Mouse (Mus musculus) retina, postnatal 7 days (tissue): Measurements from ENCODE around the gene Inpp5k.
"Not testable (repeated sequence)": the region's sequence is repeated elsewhere in the genome, so short reads cannot be mapped to it uniquely, and the experiment has no call there.

ENCODE experiments used
- DNase-seq: peaks from one replicate; pipeline ENCODE4 v3.0.0-alpha.2; 2012; ENCODE audit warnings: low read depth, low spot score

Gene Inpp5k

DNA sequence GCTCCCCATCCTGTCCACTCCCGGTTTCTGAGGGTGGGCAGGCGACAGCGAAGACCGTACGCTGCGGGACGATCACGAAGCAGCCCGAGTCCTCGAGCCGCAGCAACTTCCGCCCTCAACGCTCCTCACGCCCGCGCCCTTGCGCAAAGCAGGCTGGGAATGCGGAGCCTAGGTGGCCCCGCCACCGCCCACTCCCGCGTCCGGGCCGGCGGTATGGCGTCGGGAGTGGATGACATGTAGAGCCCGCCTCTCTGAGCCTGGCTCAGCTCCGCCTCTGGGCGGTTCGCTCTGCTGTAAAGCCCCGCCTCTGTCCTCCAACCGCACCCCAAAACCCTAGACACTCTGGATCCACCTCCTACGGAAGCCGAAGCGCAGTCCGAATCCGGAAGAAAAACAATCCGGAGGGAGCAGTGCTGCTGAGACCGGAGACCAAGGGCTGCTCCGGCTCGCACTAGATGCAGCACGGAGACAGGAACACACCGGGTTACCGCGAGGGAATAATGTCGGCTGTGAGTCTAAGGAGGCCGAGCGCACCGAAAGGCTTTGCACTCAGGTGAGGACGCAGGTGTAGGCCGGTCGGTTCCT is at the start of gene Inpp5k:
Gene Inpp5k (plus strand): TSS at position 344 of the 585 bp plus-strand sequence.
- DNase-seq = peak; percentile 89

DNA sequence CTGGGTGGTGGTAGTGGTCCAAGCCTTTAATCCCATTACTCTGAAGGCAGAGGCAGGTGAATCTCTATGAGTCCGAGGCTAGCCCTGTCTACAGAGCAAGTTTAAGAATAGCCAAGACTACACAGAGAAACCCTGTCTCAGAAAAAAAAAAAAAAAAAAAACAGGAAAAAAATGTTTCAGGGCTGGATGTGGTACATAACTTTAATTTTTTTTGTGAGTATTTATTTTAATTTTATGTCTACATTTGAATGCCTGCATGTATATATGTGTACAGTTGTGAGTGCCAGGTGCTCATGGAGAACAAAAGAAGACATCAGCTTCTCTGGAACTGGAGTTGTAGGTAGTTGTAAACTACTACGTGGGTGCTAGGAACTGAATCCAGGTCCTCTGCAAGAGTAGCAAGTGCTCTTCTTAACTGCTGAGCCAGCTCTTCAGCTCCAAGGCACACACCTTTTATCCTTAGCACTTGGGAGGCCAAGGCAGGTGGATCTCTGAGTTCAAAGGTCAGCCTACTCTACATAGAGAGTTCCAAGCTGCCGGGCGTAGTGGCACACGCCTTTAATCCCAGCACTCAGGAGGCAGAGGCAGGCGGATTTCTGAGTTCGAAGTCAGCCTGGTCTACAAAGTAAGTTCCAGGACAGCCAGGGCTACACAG is 49.2 kb upstream of the Inpp5k start:
- no peak for DNase-seq

DNA sequence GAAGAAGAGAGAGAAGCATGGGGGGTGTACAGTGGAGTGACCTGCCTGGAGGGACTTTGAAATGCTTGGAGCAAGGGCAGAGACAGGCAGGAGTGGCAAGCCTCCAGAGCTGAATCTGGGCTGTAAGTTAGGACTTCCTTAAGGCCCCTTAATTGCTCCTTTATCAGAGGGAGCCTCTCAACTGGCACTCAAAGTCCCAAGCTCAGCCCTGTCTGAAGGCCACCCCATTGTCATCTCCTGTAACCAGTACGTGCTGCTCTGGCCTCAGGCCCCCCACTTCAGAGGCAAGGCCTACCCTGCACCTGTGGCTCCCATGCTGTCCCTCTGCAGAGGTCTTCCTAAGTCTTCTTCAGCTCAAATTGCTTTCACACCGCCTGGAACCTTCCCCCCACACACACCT is 47.3 kb upstream of the Inpp5k start:
- no peak for DNase-seq

DNA sequence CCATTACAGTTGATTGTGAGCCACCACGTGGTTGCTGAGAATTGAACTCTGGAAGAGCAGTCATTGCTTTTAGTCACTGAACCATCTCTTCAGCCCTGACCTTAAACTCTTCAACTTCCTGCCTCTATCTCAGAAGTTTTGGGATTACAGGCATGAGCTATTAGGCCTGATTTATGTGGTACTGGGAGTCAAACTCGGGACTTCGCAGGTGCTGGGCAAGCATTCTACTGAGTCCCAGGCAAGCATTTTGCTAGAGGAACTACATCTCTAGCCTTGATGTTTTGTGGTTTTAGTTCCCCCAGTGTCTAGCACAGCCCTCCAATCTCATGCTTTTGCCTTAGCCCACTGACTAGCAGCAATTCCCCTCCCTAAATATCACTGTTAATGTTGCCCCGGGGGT is 45.7 kb upstream of the Inpp5k start:
- no peak for DNase-seq

DNA sequence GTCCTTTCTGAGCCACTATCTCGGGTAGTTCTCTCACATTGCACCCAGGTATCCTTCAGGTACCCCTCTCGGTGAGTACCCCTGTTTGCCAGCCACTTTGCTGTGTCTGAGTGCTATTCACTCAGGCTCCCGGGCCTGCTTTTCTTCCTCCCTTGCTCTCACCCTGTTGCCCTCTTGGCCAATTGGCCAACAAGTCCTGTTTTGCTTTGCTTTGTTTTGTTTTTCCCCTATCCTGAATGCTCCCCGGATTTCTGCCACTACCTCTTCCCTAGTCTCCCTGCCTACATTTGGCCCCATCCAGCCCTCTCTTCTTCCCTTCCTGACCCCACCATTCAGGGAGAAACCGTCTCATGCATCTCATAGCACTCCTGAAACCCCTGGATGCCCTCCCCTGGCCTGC is 44.8 kb upstream of the Inpp5k start:
- DNase-seq = no peak

DNA sequence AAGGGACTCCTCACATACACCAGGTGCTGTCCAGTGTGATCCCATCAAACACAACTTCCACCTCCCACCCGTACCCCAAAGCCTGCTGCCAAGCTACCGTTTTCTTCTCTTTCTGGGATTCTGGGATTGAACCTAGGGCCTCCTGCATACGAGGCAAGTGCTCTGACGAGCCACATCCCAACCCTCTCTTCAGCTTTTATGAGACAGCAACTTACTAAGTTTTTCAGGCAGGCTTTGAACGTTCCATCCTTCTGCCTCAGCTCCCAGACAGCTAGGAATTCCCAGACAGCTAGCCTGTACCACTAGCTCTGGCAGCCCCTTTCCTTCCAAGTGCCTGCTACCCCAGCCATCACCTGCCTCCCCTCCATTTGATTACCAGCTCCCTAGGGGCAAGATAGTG is 43.8 kb upstream of the Inpp5k start:
- no peak for DNase-seq

DNA sequence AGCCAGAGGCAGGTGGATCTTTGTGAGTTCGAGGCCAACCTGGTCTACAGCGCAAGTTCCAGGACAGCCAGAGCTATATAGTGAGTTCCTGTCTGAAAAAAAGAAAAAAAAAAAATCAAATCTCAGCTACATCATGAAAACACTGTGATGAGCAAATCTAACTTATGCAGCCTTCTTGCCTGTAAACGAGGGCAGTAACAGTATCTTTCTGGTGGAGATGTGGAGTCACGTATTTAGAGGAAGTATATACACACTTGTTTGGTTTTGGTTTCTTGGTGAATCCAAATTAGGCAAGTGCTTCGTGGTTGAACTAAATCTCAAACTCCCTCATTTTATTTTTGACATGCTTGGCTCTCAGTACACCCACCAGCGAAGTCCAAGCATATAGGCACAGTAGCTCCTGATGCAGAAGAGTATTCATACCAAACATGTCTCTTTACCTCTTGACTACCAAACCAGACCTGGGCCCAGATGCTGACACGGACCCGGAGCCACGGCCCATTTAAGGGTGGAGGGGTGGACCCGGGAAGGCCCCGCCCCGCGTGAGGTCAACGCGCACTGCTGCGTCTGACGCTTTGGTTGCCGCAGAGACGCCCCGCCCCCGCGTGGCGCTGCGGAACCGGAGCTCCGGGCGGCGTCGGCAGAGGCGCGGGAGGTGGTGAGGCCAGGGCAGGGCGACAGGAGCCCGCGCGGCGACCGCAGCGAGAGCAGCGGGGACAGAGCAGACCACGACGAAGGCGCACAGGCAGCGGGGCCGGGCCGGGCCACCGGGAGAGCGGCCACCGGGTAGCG is 43.1 kb upstream of the Inpp5k start, which contains the start of gene Pitpna:
Gene Pitpna (plus strand): TSS at position 605 of the 792 bp plus-strand sequence.
- peak; percentile 81 for DNase-seq

DNA sequence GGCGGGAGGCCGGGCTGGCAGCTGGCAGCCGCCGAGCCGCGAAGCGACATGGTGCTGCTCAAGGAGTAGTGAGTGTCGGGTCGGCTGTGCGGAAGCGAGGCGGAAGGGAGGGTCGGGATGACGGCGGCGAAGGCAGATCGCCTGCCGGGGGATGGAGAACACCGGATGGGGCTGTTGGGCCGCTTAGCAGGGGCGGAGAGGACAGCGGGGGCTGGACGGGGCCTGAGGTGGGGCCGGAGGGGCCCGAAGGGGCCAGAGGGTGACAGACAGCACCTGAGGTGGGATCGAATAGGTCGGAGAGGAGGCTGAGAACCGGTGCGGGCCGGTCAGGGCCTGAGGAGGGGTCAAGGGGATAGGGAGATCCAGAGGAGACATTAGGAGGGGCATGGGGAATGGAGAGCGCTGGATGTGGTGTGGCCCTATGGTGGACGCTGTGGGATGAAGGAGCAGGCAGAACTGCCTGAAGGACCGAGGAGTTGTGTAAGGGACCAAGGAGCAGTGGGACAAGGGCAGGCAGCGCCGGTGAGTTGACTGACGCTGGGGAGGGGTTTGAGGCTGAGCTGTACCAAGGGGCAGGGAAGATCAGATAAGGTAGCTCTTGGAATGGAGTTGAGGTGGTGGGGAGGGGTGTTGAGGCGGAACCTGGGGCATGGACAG is 42.4 kb upstream of the Inpp5k start:
- DNase-seq = no peak

DNA sequence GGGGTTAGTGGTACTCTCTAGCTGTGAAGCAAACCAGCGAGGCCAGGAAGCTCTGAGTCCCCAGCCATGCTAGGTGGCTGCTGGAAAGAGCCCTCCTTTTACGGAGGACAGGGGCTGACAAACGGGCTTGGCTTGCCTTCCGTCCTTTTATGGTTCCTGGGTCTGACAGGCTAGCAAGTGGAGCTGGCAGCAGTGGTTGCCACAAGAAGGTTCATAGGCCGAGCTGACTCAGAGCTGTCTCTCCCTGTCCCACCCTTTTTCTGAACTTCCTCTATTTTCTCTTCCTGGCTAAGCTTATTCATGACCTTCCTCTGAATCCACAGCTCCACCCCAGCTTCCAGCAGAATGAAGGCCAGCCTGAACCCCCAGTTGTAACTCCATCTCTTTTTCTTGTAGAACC is 38.2 kb upstream of the Inpp5k start:
- DNase-seq = no peak

DNA sequence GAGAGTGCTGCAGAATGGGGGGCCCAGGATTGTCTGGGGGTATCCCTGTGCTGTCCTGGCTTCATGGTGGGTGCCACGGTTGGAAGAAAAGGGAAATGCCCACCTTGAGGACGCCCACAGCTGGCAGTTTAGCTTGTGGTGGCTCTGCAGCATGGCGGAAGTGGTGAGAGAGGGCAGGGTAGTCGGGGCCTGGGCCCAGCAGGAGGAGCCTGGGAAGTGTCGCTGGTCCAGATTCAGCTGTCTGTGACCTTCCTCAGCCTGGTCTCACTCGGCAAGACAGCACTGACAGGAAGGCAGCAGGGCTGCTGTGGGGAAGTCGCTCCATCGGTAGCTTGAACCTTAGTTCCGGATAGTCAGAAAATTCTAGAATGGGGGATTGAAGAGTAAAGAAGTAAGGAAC is 36.4 kb upstream of the Inpp5k start:
- DNase-seq = no peak

DNA sequence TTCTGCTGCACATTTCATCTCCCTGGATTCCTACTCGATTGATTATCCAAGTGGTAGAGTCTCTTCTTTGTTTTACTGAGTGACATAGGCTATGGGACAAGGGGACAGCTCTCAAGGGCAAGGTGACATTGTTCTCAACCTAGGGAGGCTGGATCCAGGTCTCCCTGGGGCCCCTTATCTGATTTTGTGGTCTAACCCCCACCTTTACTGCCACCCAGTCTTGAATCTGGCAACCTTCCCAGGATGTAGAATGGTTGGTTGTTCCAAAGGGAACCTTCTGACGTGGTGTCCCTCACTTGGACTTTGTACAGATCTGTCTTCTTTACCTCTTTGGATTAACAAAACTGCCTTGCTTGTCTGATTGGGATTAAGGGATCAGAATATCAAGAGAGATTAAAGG is 35.4 kb upstream of the Inpp5k start:
- DNase-seq = no peak

DNA sequence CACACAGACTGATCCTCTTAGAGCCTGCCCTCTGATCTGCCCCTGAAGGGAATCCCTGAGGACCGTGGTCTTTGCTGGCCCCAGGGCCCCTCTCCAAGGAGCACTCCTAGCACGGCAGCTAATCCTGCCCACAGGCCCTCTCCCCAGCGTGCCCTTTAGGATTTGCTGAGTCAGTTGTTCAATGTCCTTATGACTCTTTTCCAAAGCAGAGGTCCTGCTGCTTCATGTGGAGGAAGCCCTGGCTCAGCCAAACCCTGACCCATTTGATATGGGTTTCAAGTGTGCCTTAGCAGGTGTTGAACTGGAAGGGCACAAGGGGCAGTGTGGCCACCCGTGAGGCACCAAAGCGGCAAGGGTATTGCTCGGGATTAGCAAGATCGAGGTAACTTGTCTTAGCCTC is 35.0 kb upstream of the Inpp5k start:
- DNase-seq = peak; percentile 42

DNA sequence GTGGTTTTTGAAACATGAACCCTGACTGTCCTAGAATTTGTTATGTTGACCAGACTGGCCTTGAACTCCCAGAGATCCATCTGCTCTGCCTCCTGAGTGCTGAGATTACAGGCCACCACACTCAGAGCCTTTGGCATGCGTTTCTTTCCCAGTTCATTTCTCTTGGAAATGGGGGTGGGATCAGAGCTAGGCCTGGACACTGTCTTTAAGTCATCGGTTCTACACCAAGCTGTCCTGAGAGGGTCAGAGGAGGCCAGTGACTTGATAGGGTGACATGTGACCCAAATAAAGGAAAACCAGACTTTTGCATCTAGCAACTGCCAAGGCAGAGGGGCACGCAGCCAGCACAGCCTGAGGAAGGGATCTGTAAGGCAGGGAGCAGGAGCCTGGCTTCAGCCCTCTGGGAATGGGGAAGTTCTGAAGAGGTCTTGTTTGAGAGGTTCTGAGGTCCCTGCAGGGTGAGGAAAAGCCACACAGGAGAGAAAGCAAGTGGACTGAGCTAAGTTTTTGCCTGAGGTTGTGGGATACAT is 34.0 kb upstream of the Inpp5k start:
- no peak for DNase-seq

DNA sequence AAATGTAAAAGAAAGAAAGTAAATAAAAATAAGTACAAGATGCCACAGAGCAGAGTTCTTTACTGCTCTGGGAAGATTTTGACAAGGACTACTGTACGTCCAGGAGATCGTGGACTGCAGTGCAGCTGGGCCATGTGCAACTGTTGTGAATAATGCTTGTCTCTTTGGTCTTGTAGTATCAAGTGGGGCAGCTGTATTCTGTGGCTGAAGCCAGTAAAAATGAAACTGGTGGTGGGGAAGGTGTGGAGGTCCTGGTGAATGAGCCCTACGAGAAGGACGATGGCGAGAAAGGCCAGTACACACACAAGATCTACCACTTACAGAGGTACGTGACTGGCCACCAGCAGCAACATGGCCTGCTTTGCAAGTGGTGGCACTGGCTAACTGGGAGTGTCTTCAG is 32.8 kb upstream of the Inpp5k start:
- DNase-seq = no peak

DNA sequence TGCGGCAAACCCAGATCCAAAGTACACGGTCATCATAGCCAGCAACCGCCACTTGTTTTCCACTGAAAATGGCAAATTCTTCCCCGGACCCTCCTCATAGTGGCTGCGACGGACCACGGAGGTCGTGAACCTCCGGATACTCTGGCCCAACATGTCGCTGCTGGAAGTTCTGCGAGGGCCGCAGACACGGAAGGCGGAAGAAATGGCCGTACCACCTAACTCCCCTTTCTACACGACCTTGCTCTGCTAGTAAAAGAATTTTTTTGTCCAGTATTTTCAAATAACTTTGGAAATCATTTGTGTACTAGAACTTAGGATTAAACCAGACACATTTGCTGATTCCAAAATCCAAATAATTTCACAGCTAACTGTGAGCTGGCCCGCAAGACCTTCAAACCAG is 31.0 kb upstream of the Inpp5k start:
- DNase-seq = not testable (repeated sequence)

DNA sequence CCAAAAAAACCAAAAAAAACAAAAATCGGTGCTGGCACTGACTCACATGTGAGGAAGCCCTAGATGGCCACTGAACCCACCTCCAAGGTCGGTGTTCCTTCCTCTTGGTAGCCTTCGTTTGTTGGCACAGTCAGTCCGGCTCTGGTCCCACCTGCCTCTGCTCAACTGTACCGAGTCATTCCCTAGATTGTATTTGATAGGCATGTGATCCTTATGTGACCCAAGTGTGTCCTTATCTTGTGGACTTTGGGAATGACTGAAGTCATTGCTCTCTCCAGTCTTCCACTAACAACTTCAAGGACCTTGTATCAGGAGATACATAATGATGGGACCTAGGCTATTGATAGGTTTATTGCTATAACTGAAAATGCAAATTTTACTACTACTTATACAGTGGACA is 26.0 kb upstream of the Inpp5k start:
- DNase-seq = no peak

DNA sequence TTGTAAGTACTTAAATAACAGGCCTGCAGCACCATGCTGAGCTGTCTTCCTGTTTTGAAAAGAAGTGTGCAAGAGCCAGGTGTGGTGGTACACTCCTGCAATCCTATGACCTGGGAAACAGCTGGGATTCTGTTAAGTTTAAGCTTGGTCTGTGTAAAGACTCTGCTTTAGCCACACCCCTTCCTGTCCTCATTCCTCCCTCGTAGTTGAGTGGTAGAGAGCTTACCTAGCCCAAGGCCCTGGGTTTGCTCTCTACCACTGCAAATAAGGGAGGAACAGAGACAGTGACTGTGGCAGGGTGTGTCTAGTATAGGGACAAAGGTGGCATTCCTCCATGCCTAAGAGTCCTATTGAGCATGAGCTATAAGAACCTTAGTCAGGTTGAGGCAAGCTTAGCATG is 25.5 kb upstream of the Inpp5k start:
- DNase-seq = no peak

DNA sequence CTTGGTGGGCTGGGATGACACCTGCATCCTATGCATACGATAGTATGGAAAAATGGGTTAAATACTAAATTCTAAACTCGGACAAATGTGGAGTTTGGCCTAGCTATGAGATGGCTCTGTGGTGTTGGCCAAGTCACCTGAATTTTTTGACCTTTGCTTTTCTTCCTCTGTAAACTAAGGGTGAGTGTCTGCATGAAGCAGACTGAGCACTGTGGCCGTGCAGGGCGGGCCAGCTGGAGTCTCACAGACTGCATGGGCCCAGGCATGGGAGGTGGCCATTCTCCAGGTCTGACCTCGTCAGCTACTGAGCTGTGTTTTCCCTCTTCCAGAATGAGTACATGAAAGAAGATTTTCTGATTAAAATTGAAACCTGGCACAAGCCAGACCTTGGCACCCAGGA is 22.0 kb upstream of the Inpp5k start:
- DNase-seq = no peak

DNA sequence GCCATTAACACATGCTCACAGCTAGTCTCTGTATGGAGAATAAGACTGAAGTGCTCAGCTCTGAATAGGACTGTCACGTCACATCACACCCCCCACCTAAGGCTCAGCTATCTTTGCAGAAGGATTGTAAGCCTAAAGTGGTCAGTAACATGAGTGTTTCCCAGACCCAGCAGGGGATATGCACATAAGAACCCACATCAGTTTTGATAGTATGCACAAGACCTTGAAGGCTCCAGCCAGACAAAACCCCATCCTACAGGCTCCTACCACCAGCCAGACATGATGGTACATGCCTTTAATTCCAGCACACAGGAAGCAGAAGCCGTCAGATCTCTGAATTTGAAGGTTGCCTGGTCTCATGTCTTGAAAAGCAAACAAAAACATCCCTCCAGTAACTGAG is 20.8 kb upstream of the Inpp5k start:
- DNase-seq = no peak

DNA sequence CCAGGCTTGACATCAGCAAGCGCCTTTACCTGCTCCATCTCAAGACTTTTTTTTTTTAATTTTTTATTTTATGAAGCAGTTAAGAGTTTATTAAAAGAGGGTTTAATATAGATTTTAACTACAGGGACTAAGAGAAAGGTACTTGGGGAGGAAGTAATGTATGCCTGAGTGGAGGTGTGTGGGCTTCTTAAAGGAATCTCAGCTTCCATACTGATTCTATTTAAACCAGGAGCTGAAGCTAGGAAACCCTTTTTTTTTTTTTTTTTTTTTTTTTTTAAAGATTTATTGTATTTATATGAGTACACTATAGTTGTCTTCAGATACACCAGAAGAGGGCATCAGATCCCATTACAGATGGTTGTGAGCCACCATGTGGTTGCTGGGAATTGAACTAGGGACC is 16.0 kb upstream of the Inpp5k start:
- DNase-seq = no peak

DNA sequence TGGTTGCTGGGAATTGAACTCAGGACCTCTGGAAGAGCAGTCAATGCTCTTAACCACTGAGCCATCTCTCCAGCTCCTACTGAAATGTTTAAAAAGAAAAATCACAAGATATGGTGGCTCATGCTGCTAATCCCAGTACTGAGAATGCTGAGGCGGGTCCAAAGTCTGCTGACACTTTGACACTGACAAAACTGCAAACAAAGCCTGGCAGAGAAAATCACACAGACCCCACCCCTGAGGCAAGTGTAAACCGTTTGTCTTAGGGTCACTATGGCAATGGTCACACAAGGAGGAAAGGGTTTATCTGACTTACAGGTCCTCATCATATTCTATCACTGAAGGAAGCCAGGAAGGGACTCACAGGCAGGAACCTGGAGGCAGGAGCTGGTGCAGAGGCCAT is 15.2 kb upstream of the Inpp5k start:
- DNase-seq = no peak

DNA sequence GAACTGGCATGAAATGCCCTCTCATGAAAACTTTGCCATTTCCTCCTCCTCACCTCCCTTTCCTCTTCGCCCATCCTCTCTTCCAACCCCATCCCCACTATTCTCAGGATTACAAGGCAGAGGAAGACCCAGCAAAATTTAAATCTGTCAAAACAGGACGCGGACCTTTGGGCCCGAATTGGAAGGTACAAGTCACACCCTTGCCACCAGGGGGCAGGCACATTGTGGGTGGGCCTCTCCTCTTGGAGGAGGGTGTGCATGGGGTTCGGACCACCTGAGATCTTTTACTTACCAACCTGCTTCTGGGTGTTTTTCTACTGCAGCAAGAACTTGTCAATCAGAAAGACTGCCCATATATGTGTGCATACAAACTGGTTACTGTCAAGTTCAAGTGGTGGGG is 11.7 kb upstream of the Inpp5k start:
- no peak for DNase-seq
